Mouse (Mus musculus): ENCODE results near the gene Olfr985. TPM values are rescaled to one million over a fixed set of nuclear protein-coding genes. Genes with fewer than 3 reads are reported as not detected.
A peak's percentile ranks its signal among the peaks of the same experiment; 100 is the strongest.

Olfr985 gene
- not detected for total RNA-seq (2021)

GRCm38 (mm10) chr9:40130084-40130483 is at the start of gene Olfr985:
TSS of gene Olfr985 (minus strand) at chr9:40130184.
- intact Hi-C loops (cut with DNase I) = no loop called here
- no peak for DNase-seq (ENCODE audit: low spot score)

DNA sequence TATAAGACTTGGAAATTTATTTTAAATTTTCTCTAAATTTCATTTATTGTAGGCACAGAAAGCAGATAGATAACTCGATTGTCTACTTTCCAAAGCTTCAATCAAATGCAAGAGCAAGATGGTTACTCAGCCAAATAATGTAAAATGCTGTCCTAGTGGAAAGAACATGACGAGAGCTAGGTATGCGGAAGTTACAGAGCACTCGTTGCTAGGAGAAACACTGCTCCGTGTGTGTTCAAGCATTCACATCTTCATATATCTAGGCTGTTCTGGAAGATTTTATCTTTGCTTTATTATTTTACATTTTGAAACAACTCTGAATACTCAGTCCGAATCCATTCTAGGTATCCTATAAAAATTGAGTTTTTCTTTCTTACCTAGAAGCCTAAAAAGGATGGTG is 47.0 kb upstream of the Olfr985 start:
- intact Hi-C loops (cut with DNase I) = no loop called here
- DNase-seq (ENCODE audit: low spot score) = no peak

GRCm38 (mm10) chr9:40166446-40166845 is 36.5 kb upstream of the Olfr985 start:
- intact Hi-C loops (cut with DNase I) = no loop called here
- no peak for DNase-seq (ENCODE audit: low spot score)

DNA sequence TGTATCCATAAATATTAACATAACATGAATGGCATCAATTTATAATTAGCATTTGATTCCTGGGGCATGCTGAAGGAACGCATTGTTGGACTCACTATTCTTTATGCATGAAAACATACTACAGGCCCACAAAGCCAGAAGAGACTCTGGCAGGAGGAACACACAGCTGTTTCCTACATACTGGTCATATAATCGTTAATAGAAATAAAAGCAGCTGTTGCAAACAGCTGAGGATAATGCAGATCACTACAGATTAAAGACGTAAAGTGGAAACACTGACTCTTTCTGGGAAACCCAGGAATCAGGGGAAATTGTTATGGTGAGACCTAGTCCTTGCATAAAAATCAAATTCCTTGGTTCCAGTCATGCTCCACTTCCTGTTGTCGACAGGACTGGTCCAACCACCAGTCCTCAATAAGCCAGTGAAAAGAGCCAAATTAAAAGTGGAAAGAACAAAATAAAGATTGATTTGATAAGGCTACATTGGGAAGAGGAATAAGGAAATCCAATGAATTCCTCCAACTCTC is 25.2 kb upstream of the Olfr985 start:
- no peak for DNase-seq (ENCODE audit: low spot score)
- intact Hi-C loops (cut with DNase I) = no loop called here

GRCm38 (mm10) chr9:40141544-40141943 is 11.6 kb upstream of the Olfr985 start:
- no peak for DNase-seq (ENCODE audit: low spot score)
- intact Hi-C loops (cut with DNase I) = no loop called here

DNA sequence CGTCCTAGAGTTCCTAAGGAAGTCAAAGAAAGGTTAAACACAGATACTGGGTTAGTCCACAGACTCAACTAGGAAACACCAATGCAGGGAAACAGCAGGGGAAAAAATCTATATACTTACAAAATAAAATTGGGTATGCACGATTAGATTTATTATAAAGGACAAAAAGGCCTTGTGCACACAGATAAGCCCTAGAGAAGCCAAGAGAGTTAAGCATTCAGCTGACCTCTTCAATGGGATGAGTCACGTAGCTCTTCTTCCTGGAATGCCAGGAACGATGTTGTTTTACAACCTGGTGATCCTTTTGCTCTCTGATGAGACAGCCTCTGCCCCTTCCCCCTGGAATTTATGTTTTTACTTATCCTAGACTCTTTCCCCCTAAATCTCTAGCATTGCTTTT is 9.5 kb upstream of the Olfr985 start:
- intact Hi-C loops (cut with DNase I) = no loop called here
- DNase-seq (ENCODE audit: low spot score) = no peak

- no peak for DNase-seq (ENCODE audit: low spot score)
- intact Hi-C loops (cut with DNase I) = no loop called here
These were observed 7.2 kb upstream of the Olfr985 start for GRCm38 (mm10) chr9:40136987-40137688.

- no peak for DNase-seq (ENCODE audit: low spot score)
- intact Hi-C loops (cut with DNase I) = no loop called here
These were observed 572 bp upstream of the Olfr985 start for GRCm38 (mm10) chr9:40130556-40130955.

DNA sequence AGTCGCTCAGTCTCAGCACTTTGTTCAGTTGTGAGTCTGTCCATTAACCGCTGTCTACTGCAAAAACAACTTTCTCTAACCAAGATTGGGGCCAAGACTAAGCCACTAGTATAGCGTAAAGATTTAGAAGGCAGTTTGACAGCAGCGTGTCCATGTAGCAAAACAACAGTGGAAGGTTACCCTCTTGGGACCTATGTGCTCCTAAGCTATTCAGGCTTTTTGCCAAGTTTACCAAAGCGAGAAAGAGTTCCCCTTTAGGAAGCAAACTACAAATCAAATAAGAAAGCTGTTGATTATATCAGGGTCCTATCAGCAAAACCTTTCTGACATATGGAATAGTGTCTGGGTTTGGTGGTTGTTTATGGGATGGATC is 12.7 kb downstream of the Olfr985 start:
- intact Hi-C loops (cut with DNase I) = no loop called here
- DNase-seq (ENCODE audit: low spot score) = no peak

- peak; percentile 59 for DNase-seq (ENCODE audit: low spot score)
These were observed 13.2 kb downstream of the Olfr985 start for GRCm38 (mm10) chr9:40116645-40117286.

DNA sequence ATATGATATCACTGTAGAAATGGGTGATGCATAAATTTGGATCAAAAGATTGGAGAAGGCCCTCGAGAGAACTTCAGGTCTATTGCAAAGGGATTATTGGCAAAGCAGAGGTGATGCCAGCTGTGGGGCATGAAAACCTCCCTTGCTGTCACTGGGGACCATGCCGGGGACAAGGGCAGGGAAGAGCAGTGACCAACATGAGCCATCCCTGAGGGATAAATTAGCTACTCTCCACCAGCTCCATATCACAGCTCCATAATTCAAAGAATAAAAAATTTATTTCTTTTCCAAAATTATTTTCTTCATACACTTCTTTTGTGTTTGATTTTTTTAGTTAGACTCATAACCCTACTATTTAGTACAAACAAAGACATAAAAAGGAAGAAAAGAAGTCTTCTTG is 15.9 kb downstream of the Olfr985 start, which contains the start of gene Olfr984:
Gene Olfr984 (minus strand): TSS at position 101 of the 400 bp plus-strand sequence.
- DNase-seq (ENCODE audit: low spot score) = no peak
- intact Hi-C loops (cut with DNase I) = no loop called here

More at GRCm38 (mm10) chr9:40116645-40117286, 13.2 kb downstream of the Olfr985 start:
- intact Hi-C loops (cut with DNase I) = no loop called here

- intact Hi-C loops (cut with DNase I) = no loop called here
- no peak for DNase-seq (ENCODE audit: low spot score)
These were observed 35.2 kb downstream of the Olfr985 start for GRCm38 (mm10) chr9:40094769-40095168.

DNA sequence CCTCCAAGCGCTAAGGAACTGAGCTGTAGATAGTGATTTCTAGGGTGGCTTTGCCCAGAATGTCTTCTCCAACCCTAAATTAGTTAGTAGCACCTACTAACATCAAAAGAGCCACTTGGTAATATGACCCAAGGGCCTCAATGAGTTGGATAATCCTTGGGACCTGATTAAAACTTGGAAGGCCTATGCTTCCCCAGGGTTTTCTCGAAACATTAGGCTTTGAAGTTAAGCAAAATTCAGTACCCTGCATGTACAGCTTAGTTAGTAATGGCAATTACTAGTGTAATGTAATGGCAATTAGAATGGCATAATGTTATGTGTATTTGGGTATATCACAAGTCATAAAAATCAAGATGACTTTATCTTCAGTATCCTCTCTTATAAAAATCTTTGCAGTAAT is 36.5 kb downstream of the Olfr985 start, which contains the start of gene Olfr983:
Gene Olfr983 (minus strand): TSS at position 101 of the 400 bp plus-strand sequence.
- DNase-seq (ENCODE audit: low spot score) = no peak
- intact Hi-C loops (cut with DNase I) = no loop called here

Other genes starting within 250 kb of the Olfr985 start
- not detected for gene Olfr229, start 222.8 kb downstream of the Olfr985 start, total RNA-seq (2021)
- gene Olfr974, start 192.7 kb downstream of the Olfr985 start, total RNA-seq (2021) = not detected
- not detected for gene Olfr975, start 178.1 kb downstream of the Olfr985 start, total RNA-seq (2021)
- gene Olfr976, start 169.1 kb downstream of the Olfr985 start, total RNA-seq (2021) = not detected
- not detected for gene Olfr978, start 138.1 kb downstream of the Olfr985 start, total RNA-seq (2021)
- gene Olfr979, start 126.7 kb downstream of the Olfr985 start, total RNA-seq (2021) = not detected
- not detected for gene Olfr980, start 120.6 kb downstream of the Olfr985 start, total RNA-seq (2021)
- not detected for gene Olfr981, start 108.7 kb downstream of the Olfr985 start, total RNA-seq (2021)
- not detected for gene Olfr982, start 56.4 kb downstream of the Olfr985 start, total RNA-seq (2021)
- not detected for gene Olfr983, start 36.6 kb downstream of the Olfr985 start, total RNA-seq (2021)
- not detected for gene Olfr984, start 16.0 kb downstream of the Olfr985 start, total RNA-seq (2021)
- gene Tmem225, start 17.9 kb upstream of the Olfr985 start, total RNA-seq (2021) = not detected
- not detected for gene Olfr986, start 50.7 kb upstream of the Olfr985 start, total RNA-seq (2021)
- 1 to 10 TPM; 2.4 TPM for gene Zfp202, start 62.1 kb upstream of the Olfr985 start, total RNA-seq (2021)
- gene Scn3b, start 139.0 kb upstream of the Olfr985 start, total RNA-seq (2021) = under 1 TPM; 0.67 to 0.83 TPM

Measured in heart, postnatal 25 days (tissue).